Mouse (Mus musculus) cerebellum, adult 11 months (tissue): ENCODE data around the gene Cela2a.

Experiments
- DNase-seq: peaks from one replicate; pipeline ENCODE4 v3.0.0; 2022

Cela2a gene

DNA sequence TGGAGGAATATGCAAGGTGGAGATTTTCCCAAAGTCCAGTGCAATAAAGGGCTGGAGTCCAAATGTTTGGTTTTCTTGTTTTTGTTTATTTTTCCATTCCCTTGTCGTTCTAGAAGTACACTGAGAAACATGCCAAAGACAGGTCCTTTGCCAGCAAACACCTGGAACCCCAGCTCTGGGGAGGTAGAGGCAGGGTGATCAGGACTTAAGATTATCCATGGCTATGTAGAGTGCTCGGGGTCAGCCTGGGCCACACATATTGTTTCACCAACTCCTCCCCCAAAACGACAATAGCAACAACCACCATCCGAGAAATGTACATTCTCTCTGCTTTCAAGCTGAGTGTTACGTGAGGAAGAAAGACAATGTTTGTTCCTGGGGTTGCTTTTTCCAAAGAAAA lies at the start of gene Cela2a:
Gene Cela2a, minus strand, starts transcription at position 101 of the 400 bp plus-strand sequence.
- DNase-seq, result no peak

GRCm38 (mm10) chr4:141875481-141876108 lies 49.6 kb upstream of the Cela2a start:
- DNase-seq, result no peak

- peak; percentile 73 for DNase-seq
Measured at GRCm38 (mm10) chr4:141874601-141875460, 48.9 kb upstream of the Cela2a start, which contains the start of gene Efhd2. Gene Efhd2 (minus strand): TSS chr4:141874920.

- no peak for DNase-seq
Measured at GRCm38 (mm10) chr4:141874111-141874600, 48.2 kb upstream of the Cela2a start.

DNA sequence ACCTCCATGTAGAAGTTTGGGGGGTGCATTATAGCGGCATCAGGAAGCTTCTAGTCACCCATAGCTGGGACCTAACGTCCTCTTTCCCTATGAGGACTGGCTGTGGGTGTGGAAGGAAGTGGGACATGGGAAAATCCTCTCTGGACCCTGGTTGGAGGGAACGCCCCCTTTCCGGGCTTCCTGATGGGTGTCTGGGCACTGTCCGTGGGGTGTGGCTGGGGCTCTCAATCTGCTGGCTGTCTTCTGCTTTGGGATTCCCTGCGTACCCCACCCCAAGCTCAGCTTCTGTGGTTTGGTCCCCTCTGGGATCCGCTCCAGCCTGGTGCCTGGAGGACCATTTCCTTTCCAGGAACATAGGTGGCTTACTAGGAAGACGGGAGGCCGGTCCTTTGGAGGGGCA lies 47.0 kb upstream of the Cela2a start:
- no peak for DNase-seq

GRCm38 (mm10) chr4:141871909-141872308 lies 45.9 kb upstream of the Cela2a start:
- DNase-seq, result peak; percentile 60

DNA sequence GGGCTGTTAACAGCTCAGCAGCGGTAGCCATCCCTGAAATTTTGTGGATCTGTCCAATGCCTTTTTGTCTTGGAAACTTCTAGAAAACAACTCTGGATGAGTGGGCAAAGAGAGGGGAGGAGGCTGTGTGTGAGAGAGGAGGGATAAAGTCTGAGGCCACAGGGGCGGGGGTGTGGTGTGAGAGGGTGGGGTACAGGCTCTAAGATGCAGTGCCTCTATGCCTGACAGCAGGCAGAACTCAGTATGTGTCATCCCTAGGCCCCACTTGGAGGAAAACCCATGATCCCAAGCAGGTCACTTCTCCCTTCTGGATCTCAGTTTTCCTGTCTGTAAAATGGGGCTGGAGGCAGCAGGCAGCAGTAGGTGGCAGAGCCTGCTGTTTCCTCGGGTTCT lies 45.4 kb upstream of the Cela2a start:
- DNase-seq, result no peak

DNA sequence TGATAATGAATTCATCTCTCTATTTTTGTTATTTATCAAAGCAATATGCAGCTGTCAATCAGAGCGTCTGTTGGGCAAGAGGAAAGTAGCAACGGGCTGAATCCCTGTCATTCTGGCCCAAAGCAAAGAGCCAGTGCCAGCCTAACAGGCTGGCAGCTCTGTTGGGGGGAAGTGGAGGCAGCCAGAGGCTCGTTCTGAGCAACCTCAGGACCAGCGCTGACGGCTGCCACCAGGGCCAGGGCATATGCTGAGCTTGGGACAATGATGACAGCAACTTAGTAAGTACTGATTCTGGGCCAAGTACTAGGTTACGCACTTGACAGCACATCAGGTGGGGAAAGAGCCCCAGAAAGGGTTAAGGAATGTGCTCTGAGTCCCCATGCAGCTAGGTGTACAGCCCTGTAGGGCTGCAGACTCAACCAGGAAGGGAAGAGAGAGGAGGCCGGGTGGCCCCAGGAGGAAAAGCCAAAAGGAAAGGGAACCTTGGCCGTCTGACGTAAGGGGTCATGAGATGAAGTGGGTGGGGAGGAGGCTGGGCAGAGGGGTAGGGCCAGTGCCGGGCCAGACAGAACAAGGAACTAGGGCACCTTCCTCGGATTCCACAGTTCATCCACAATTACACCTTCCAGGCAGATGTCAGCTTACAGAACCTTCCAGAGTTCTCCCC lies 44.8 kb upstream of the Cela2a start:
- no peak for DNase-seq

DNA sequence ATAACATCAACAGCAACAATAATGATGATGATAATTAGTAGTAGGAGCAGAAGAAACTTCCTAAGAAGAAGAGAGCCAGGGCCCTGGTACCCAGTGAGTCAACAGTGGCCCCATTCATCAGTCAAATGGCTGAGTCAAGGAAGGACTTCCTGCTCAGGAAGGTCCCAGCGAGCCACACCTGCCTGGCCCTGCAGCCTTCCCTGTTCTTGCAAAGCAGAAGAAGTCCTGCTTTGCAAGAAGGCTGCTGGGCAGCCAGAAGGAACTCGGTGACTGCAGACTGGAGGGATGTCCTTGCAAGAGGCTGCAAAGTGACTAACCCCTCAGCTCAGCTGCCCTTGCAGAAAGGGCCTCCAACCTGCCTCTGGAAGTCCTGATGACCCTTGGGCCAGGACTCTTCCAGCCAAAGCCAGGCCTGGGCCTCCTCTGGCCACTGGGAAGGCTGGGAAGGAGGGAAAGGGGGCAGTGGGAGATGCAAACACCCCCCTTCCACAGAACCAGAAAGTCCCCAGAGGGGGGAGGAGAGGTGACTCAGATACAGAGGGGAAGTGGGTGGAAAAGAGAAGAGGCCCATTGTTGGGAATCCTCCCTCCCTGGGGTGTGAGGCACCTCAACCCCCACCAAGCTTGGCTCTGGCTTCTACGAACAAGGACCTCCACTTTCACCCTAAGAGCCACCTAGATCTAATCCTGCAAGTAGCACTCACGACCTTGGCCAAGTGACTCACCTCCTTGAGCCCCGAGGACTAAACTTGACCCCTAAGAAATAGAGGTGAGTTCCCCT lies 43.7 kb upstream of the Cela2a start:
- DNase-seq, result no peak

DNA sequence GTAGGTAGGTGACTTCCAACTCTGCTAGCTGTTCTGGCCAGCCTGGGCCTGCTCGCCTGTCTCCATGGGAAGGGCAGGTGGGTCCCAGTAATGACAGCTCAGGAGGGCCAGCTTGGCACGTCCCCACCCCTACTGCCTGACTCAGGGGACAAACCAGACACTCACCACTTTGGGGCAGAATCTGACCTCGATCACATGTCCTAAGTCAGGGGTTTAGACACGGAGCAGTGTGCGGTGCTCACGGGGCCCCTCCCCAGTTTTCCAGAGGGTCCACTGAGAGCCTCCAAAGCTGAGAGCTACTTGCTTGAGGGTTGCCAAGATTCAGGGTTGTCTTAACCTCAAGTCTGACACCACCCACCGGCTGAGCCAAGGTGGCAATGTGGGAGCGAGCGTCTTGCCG lies 42.1 kb upstream of the Cela2a start:
- no peak for DNase-seq

GRCm38 (mm10) chr4:141867498-141867897 lies 41.5 kb upstream of the Cela2a start:
- DNase-seq, result no peak

- no peak for DNase-seq
Measured at GRCm38 (mm10) chr4:141866933-141867490, 41.1 kb upstream of the Cela2a start.

DNA sequence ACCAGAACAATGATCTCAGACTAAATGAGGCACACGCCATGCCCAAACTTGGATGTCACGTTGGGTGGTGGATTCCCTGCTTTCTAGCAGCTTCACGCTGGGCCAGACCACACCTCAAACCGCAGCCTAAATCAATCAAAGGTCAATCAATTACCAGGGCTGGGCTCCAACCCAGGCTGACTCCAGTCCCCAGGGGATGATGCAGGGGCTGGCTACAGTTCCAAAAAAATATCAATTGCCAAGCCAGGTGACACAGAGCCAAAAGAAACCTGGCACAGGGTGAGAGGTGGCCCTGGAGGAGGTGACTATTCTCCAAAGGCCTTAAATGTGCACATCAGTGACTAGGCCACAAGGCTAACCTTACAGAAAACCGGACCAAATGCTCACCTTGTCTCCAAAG lies 39.6 kb upstream of the Cela2a start:
- DNase-seq, result no peak

DNA sequence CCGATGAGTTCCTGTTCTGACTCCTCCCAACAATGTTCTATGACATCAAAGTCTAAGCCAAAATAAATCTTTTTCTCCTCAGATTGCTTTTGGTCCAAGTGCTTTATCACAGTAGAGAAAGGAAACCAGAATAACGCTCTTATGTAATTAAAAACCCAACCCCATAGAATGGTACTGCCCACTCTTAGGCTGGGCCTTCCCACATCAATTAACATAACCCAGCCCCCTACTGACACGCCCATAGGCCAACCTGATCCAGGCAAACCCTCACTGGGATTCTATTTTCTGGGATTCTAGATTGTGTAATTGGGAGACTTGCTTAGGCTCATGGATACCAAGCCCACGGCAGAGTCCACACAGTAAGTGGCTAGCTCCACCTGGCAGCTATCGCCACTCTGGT lies 39.0 kb upstream of the Cela2a start:
- no peak for DNase-seq

GRCm38 (mm10) chr4:141864506-141864905 lies 38.5 kb upstream of the Cela2a start:
- no peak for DNase-seq

DNA sequence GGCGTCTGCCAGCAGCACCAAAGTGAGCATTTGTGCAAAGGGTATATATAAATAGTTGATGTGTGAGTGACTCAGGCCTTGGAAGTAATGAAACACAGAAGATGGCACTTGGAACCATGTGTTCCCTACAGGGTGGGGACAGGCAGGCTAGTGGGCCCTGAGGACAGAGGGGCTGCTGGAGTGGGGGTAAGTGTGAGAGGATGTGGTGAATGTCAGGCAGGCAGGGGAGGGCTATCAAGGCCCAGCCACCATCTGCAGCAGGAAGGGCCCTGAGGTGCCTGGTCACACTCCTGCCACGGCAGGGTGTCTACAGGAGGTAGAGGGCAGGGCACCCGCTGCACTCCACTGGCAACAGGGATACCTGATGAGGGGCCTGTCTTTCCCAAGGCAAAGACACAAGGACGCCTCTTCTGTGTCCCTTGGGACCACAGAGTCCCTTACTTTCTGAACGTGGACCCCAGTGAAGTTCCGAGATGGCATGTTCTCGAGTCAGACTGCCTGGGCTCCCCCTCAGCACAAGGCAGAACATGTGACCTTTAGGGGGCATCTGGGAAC lies 37.8 kb upstream of the Cela2a start:
- no peak for DNase-seq

DNA sequence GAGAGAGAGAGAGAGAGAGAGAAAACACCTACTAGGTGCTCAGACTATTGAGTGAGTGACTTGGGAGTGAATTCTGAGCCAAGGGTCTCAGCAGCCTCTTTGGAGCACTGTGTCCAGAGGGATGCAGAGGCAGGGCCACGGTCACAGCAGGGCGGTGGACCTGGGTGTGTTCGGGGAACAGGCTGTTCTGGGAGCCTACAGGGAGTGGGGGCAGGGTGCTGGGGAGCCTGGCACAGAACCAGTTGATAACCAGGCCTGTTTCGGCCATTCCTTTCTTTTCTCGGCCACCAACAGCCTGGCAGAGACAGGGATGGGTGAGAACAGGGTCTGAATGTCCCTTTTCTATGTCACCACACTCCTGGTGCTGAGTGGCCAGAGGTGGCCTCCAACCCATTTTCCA lies 36.9 kb upstream of the Cela2a start:
- DNase-seq, result no peak

- DNase-seq, result no peak
Measured at GRCm38 (mm10) chr4:141861591-141862295, 35.8 kb upstream of the Cela2a start.

- DNase-seq, result no peak
Measured at GRCm38 (mm10) chr4:141860246-141860841, 34.4 kb upstream of the Cela2a start.

DNA sequence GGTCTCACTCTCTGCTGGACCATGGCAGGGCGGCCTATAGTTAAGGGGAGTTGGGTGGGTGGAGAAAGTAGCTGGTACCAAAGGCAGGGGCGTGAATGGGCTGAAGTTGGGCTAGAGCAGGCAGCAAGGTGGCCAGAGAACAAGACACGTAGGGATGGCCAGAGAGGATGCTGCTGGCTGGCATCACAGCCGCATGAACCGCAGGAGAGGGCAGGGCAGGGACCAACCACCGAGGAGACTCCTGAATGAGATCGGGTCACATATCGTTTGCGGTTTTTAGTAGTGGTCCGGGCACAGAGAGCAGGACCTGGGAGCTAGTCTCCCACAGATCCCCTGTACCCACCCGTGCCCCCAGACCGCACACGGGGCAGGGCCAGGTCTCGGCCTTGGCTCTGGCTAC lies 33.4 kb upstream of the Cela2a start:
- no peak for DNase-seq

DNA sequence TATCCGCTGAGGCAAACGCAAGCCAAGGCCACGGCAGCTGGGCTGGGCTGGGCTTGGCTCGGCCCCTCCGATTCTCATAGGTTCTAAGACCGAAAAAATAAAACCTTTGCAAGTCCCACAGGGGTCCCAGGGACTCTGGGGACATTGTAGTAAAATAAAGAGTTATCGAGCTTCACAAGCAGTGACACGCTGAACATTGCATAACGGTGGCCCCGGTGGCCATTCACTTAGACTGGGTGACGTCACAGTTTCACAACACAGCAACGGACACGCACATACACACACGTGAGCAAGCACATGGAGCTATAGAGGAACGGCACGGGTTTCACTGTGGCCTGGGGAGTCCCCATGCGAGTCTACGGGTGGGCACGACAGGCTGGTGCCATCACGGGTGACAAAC lies 32.5 kb upstream of the Cela2a start:
- no peak for DNase-seq
